Mouse (Mus musculus) cerebellum, adult 8-10 months (tissue): ENCODE results near the gene Kras.
A peak's percentile ranks its signal among the peaks of the same experiment; 100 is the strongest.

Source experiments
- DNase-seq: peaks from one replicate; pipeline ENCODE4 v3.0.0; 2022

Kras gene

GRCm38 (mm10) chr6:145250185-145250791 lies at the start of gene Kras:
Gene Kras, minus strand, starts transcription at chr6:145250239.
- DNase-seq = peak; percentile 88

GRCm38 (mm10) chr6:145297626-145298025 lies 47.6 kb upstream of the Kras start:
- DNase-seq = no peak

GRCm38 (mm10) chr6:145296979-145297378 lies 46.9 kb upstream of the Kras start:
- no peak for DNase-seq

GRCm38 (mm10) chr6:145295171-145295570 lies 45.1 kb upstream of the Kras start:
- DNase-seq = no peak

- no peak for DNase-seq
These were observed 43.1 kb upstream of the Kras start for GRCm38 (mm10) chr6:145293156-145293555.

GRCm38 (mm10) chr6:145291383-145292289 lies 41.6 kb upstream of the Kras start:
- DNase-seq = no peak

GRCm38 (mm10) chr6:145285656-145286055 lies 35.6 kb upstream of the Kras start:
- DNase-seq = no peak

GRCm38 (mm10) chr6:145284286-145284685 lies 34.2 kb upstream of the Kras start:
- DNase-seq = no peak

GRCm38 (mm10) chr6:145277138-145277763 lies 27.2 kb upstream of the Kras start:
- DNase-seq = no peak

- peak; percentile 41 for DNase-seq
These were observed 26.3 kb upstream of the Kras start for GRCm38 (mm10) chr6:145276265-145276780.

GRCm38 (mm10) chr6:145275586-145276219 lies 25.7 kb upstream of the Kras start:
- no peak for DNase-seq

- no peak for DNase-seq
These were observed 24.1 kb upstream of the Kras start for GRCm38 (mm10) chr6:145273971-145274620.

- no peak for DNase-seq
These were observed 22.3 kb upstream of the Kras start for GRCm38 (mm10) chr6:145272142-145272937.

- no peak for DNase-seq
These were observed 19.3 kb upstream of the Kras start for GRCm38 (mm10) chr6:145269313-145269845.

- DNase-seq = no peak
These were observed 17.7 kb upstream of the Kras start for GRCm38 (mm10) chr6:145267692-145268091.

- DNase-seq = no peak
These were observed 12.3 kb upstream of the Kras start for GRCm38 (mm10) chr6:145262314-145262713.

GRCm38 (mm10) chr6:145256701-145257073 lies 6.6 kb upstream of the Kras start:
- no peak for DNase-seq

- DNase-seq = no peak
These were observed 6.1 kb upstream of the Kras start for GRCm38 (mm10) chr6:145255952-145256700.

GRCm38 (mm10) chr6:145250820-145251219 lies 781 bp upstream of the Kras start:
- DNase-seq = no peak
